Mouse (Mus musculus) neural tube, embryonic 11.5 days (tissue): Measurements from ENCODE around the gene Apmap. TPM values are rescaled to one million over a fixed set of nuclear protein-coding genes. Genes with fewer than 3 reads are reported as not detected.

ENCODE experiments used
- ATAC-seq: fragments of 200-750 bp; cut with Nextera tagmentation; 2 replicates; pipeline ENCODE4 v1.8.0; 2017; ENCODE audit warnings: moderate number of reproducible peaks, mild to moderate bottlenecking, moderate TSS enrichment, moderate library complexity; ENCODE audit not compliant: insufficient read depth, low FRiP score, low TSS enrichment
- DNase-seq: peaks from one replicate; pipeline ENCODE4 v3.0.0-alpha.2; 2015; ENCODE audit warnings: low spot score
- H3K27ac ChIP-seq: fragments of 300-500 bp; sonication (generic); 2 replicates; pipeline ENCODE4 v1.5.1; 2014; ENCODE audit warnings: low read depth, mild to moderate bottlenecking, low read length
- H3K27me3 ChIP-seq: fragments of 300-500 bp; sonication (generic); 2 replicates; pipeline ENCODE4 v1.6.1; 2014; ENCODE audit warnings: mild to moderate bottlenecking, low read length, mixed read lengths; ENCODE audit not compliant: control insufficient read depth, insufficient read depth
- H3K36me3 ChIP-seq: fragments of 300-500 bp; sonication (generic); 2 replicates; pipeline ENCODE4 v1.6.1; 2014; ENCODE audit warnings: mild to moderate bottlenecking, low read length, moderate library complexity, mixed read lengths; ENCODE audit not compliant: control insufficient read depth, insufficient read depth
- H3K4me1 ChIP-seq: fragments of 300-500 bp; sonication (generic); 2 replicates; pipeline ENCODE4 v1.6.1; 2014; ENCODE audit warnings: low read length, mixed read lengths; ENCODE audit not compliant: control insufficient read depth, insufficient read depth
- H3K4me2 ChIP-seq: fragments of 300-500 bp; sonication (generic); 2 replicates; pipeline ENCODE4 v1.6.1; 2014; ENCODE audit warnings: low read depth, mild to moderate bottlenecking, moderate library complexity
- H3K4me3 ChIP-seq: fragments of 300-500 bp; sonication (generic); 2 replicates; pipeline ENCODE4 v1.5.1; 2014; ENCODE audit warnings: low read depth, low read length
- H3K9ac ChIP-seq: fragments of 300-500 bp; sonication (generic); 2 replicates; pipeline ENCODE4 v1.6.1; 2014; ENCODE audit warnings: mild to moderate bottlenecking, low read length
- H3K9me3 ChIP-seq: fragments of 300-500 bp; sonication (generic); 2 replicates; pipeline ENCODE4 v1.6.1; 2016; ENCODE audit warnings: low read length; ENCODE audit not compliant: control insufficient read depth
- WGBS: fragments of 180-500 bp; shearing (Covaris S2); extraction: QIAGEN DNeasy Blood & Tissue Kit; methylation state at CpG from one replicate; pipeline ENCODE4 v1.1.7; 2014; 5-methylcytosine and 5-hydroxymethylcytosine counted together
- polyA plus RNA-seq: library from polyadenylated mRNA; unstranded; fragments of >200 nt; fragmentation: Nextera tagmentation; extraction: Ambion mirVana; gene quantifications from 2 replicates; pipeline ENCODE4 v1.2.1, GENCODE M21; 2014

Apmap gene
- 39.9 and 41.2 TPM in 2 replicates for polyA plus RNA-seq

GRCm38 (mm10) chr2:150608087-150608799 lies at the start of gene Apmap:
Gene Apmap, minus strand, starts transcription at chr2:150608567.
- Histone ChIP-seq H3K4me2 (peak within 1 kb of the TSS; percentile 86), H3K27me3 (no peaks in the 10 kb centered on the region), H3K4me3 (peak within 1 kb of the TSS; percentile 83), H3K4me1 (no peaks in the 10 kb centered on the region; the same call in 1 of the 2 replicates), H3K9ac (peak within 1 kb of the TSS; percentile 72), H3K27ac (no peak within 1 kb of the TSS), H3K36me3 (no peaks in the 10 kb centered on the region), H3K9me3 (no peaks in the 10 kb centered on the region)
- ATAC-seq (peak; percentile 98), DNase-seq (peak; percentile 96)
- WGBS, result under 1% methylated on average over 42 of the region's 42 CpGs

DNA sequence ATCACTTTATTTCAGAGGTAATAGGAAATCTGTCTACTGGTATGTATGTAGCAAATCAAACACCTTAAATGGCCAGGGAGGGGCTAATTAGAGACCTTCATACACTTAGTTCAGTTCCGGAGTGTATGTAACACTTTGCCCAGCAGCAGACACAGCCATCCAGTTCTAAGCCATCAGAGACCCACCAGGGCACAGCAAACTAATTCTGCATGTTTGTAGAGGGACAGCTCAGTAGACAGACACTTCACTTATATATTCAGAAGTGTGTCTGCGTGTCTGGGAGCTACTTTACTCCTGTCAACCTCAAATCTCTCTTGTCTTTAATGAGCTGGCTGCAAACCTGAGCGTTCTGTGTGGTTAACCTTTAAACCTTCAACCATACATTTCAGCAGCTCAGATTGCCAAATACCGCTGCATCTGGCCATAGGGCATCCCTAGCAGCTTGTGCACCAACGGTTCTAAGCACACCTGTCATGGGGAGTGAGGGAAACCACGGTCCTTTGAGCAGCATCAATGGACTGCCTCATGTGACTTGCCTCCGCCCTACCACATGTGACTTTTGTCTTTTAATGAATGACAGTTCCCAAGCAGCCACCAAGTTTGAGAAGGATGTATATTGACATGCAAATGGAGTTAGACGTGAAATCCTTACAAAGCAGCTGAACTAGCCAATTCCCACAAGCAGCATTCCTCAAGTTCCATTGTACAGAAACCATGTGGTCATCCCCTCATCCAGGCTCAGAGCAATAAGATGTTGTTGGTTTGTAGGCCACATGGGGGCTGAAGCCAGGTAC lies 48.8 kb upstream of the Apmap start:
- WGBS, result 59% methylated on average over 8 of the region's 8 CpGs
- peak; percentile 43 for DNase-seq
- Histone ChIP-seq H3K4me3 (no peak overlapping the region), H3K27ac (peak overlapping the region; percentile 75; the same call in 1 of the 2 replicates), H3K27me3 (no peaks in the 10 kb centered on the region), H3K9me3 (no peaks in the 10 kb centered on the region), H3K4me1 (no peaks in the 10 kb centered on the region), H3K4me2 (no peak overlapping the region), H3K9ac (no peak overlapping the region), H3K36me3 (no peaks in the 10 kb centered on the region)
- ATAC-seq, result peak; percentile 93

DNA sequence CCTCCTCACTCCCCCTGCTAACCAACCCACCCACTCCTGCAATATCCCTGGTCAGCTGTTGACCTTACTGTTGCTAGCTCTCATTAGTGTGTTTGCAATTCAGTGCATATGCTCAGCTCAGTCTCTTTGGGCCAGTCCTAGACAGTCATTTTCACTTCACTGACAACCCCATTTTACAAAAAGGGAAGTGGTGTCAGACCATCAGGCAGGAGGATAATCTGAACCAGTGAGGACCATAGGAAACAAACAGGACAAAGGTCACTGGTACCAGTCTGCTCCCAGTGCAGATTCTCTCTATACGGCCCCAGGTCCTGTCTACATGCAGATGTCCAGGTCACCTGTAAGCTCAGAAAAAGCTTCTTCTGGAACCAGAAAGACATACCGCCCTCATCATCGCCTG lies 47.7 kb upstream of the Apmap start:
- Histone ChIP-seq H3K9me3 (no peaks in the 10 kb centered on the region), H3K9ac (no peak overlapping the region), H3K27me3 (no peaks in the 10 kb centered on the region), H3K36me3 (no peaks in the 10 kb centered on the region), H3K4me2 (no peak overlapping the region), H3K4me1 (peaks cover 2% of the 10 kb centered on the region), H3K27ac (no peak overlapping the region), H3K4me3 (no peak overlapping the region)
- DNase-seq (peak; percentile 1), ATAC-seq (no peak)
- 89% methylated on average over 3 of the region's 3 CpGs for WGBS

DNA sequence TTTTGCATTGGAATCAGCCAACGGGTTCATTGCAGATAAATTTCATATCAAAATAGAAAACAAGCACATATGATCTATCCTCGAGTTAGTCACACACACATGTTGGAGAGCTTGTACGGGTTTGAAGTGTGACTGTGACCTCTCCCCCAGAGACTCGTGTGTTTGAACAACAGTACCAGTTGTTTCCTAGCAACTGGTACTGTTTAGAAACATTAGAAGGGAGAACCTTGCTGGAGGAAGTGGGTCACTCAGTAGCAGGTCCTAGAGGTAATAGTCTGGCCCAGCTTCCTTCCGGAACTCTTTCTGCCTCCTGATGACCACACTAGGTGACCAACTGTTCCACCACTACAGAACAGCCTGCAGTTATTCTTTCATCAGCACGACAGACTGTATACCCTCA lies 46.9 kb upstream of the Apmap start:
- Histone ChIP-seq H3K9me3 (no peaks in the 10 kb centered on the region), H3K4me1 (peaks cover 10% of the 10 kb centered on the region), H3K9ac (no peak overlapping the region), H3K27ac (no peak overlapping the region), H3K36me3 (no peaks in the 10 kb centered on the region), H3K27me3 (no peaks in the 10 kb centered on the region), H3K4me2 (no peak overlapping the region), H3K4me3 (no peak overlapping the region)
- WGBS, result 88% methylated on average over 6 of the region's 6 CpGs
- ATAC-seq, result no peak
- no peak for DNase-seq

- H3K9me3 ChIP-seq, result no peaks in the 10 kb centered on the region
- no peak overlapping the region for H3K27ac ChIP-seq
- H3K4me3 ChIP-seq, result no peak overlapping the region
- peaks cover 15% of the 10 kb centered on the region for H3K4me1 ChIP-seq
- no peak overlapping the region for H3K9ac ChIP-seq
- WGBS, result 91% methylated on average over 2 of the region's 2 CpGs
- H3K27me3 ChIP-seq, result no peaks in the 10 kb centered on the region
- H3K4me2 ChIP-seq, result no peak overlapping the region
- DNase-seq, result no peak
- no peaks in the 10 kb centered on the region for H3K36me3 ChIP-seq
- ATAC-seq, result no peak
Measured at GRCm38 (mm10) chr2:150654814-150655213, 46.4 kb upstream of the Apmap start.

DNA sequence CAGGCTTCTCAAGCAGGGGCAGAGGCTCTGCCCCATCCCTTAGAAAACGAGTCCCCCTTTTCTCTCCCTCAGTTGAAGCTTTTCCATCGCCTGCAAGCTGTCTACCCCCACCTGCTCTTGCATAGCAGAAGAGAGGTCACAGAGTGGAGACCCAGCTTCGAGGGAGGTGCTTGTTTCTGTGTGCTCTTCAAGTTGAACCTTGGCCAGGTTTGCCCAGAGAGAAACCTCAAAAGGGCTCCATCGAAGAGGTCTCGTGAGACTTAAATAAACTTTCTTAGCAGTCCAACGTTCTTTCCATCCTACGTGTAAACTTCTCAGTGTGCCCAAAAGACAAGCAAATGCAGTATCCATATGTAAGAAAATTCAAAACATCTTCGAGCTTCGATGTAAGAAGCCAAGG lies 43.0 kb upstream of the Apmap start:
- DNase-seq (no peak), ATAC-seq (no peak)
- no peaks in the 10 kb centered on the region for H3K9me3 ChIP-seq
- 63% methylated on average over 9 of the region's 9 CpGs for WGBS
- no peak overlapping the region for H3K4me3 ChIP-seq
- H3K27me3 ChIP-seq, result no peaks in the 10 kb centered on the region
- no peak overlapping the region for H3K4me2 ChIP-seq
- H3K36me3 ChIP-seq, result no peaks in the 10 kb centered on the region
- no peak overlapping the region for H3K9ac ChIP-seq
- peak overlapping the region; percentile 34; the same call in 1 of the 2 replicates for H3K27ac ChIP-seq
- peaks cover 17% of the 10 kb centered on the region for H3K4me1 ChIP-seq

- DNase-seq (peak; percentile 38), ATAC-seq (0 out of 2 replicates have a peak, but pooled peaks have one; percentile 21)
- Histone ChIP-seq H3K27me3 (no peaks in the 10 kb centered on the region), H3K9ac (peak overlapping the region; percentile 10; the same call in 1 of the 2 replicates), H3K27ac (peak overlapping the region; percentile 34; the same call in 1 of the 2 replicates), H3K36me3 (no peaks in the 10 kb centered on the region), H3K4me3 (no peak overlapping the region), H3K9me3 (no peaks in the 10 kb centered on the region), H3K4me2 (no peak overlapping the region), H3K4me1 (peaks cover 17% of the 10 kb centered on the region)
- WGBS, result 17% methylated on average over 7 of the region's 7 CpGs
Measured at GRCm38 (mm10) chr2:150650511-150651074, 42.2 kb upstream of the Apmap start.

DNA sequence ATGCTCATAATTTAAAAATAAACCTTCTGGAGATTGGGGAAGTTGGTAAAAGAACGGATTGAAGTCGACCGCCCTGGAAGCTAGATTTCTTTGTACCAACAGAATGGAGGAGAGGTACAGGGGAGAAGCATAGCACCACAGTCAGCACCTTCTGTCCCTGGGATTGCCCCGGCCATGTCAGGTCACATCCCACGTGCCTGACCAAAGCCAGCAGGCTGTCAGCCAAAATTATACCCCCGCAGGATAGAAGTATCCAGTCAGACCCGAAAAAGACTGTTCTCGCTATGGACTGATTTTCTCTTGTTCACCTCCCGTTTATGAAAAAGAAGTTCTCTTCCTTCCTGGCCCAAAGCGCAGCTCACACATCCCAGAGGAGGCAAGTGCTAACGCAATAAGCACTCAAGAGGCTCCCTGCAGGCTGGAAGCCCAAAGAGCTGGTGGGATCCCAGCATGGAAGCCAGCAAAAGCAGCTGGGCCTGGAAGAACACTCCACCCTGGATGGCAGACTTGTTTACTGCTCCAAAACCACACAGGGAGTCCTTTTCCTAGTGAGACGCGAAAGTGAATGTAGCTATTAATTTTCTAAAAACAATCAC lies 40.0 kb upstream of the Apmap start:
- H3K27me3 ChIP-seq, result no peaks in the 10 kb centered on the region
- DNase-seq, result no peak
- 64% methylated on average over 13 of the region's 13 CpGs for WGBS

More for the DNA sequence above, 40.0 kb upstream of the Apmap start:
- no peak for ATAC-seq
- Histone ChIP-seq H3K4me2 (no peak overlapping the region), H3K4me1 (peaks cover 20% of the 10 kb centered on the region), H3K36me3 (no peaks in the 10 kb centered on the region), H3K4me3 (no peak overlapping the region), H3K27ac (no peak overlapping the region), H3K9ac (no peak overlapping the region), H3K9me3 (no peaks in the 10 kb centered on the region)
